Mouse (Mus musculus) heart, postnatal 36 days (tissue): ENCODE measurements at regions not wholly inside any gene's neighbourhood (a gene's known extent, or its start where the extent isn't known, plus 50 kb on each side); places are given as distances from the start of the nearest gene placed in this dataset.
A peak's percentile ranks its signal among the peaks of the same experiment; 100 is the strongest.

Experiments
- DNase-seq, 2 experiments: peaks; one replicate each; pipeline ENCODE4 v3.0.0; 2021 to 2022
- intact Hi-C: fragments of 180-260 bp; cut with DNase I; formaldehyde crosslinking; loops from one replicate; pipeline ENCODE4 v1.15.1; 2025

DNA sequence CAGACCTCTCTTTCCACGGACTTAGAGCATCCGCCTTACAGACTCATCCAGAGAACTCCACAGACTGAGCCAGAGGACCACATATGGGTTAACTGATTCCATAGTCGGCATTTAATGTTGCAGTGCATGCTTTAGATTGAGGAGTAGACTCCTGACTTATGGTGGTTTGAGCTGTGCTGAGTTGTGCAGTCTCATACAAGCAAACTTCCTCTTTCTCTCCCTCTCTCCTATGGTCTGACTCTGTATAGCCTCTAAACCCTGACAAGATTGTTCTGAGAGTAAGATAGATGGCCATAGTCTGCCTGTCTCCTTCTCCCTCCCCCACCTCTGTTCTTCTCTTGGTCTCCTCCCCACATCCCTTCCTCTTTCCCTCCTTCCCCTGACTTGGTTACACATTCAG, 616.0 kb downstream of the Ryr2 start:
- intact Hi-C loops, result no loop called here
- no peak for DNase-seq

DNA sequence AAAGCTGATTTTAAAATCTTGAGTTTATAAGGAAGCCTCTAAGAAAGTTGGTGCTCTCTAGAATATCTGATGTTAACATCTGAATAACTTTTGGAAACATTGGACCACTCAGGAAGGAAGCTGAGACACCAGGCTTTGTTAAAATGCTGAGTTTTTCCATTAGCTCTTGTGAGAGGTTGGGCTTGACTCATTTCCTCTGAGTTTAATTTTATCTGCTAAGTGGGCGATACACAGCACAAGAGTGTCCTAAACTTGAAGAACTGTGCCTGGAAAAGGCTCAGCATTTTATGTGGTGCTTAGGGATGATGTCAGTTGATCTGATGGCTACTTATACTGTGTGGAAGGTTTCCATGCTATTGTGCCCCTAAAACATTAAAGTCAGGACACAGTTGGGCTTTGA, 623.6 kb downstream of the Ryr2 start:
- DNase-seq, result peak in 1 of 2 experiments; percentile 7
- intact Hi-C loops, result no loop called here

DNA sequence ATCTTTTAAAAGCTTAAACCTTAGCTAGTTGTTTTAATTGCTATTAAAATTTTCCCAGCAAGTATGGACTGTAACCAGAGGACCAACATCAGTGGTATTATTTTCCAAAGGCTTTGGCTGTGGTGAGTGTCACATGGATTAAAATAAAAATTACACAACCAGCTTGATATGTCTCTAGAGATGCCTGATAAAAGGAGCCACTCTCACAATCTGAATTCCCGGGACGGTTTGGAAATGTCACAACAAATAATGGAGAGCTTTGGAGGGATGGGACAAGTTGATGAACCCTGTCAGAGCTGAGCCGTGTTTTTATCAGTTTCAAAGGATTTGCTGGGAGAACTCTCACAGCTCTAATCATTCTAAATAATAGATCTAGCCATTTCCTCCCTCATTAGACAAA, 624.0 kb downstream of the Ryr2 start:
- intact Hi-C loops, result no loop called here
- DNase-seq, result peak; percentile 4 to 17

DNA sequence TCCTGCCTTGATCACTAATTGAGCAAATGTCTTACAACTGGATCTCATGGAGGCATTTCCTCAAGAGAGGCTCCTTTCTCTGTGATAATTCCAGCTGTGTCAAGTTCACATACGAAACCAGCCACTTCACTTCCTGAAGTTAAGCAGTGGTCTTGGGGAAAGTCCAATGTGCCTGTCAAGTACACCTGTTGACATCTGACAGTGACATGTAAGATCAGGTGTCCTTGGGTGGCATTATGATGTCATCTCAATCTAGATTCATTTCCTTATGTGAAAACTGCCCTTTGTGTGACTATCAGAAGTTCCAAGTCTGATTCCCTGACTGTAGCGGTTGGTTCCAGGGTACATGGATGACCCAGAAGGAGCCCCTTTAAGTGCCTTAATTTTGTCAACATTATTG, 646.5 kb downstream of the Ryr2 start:
- intact Hi-C loops, result no loop called here
- DNase-seq, result no peak

DNA sequence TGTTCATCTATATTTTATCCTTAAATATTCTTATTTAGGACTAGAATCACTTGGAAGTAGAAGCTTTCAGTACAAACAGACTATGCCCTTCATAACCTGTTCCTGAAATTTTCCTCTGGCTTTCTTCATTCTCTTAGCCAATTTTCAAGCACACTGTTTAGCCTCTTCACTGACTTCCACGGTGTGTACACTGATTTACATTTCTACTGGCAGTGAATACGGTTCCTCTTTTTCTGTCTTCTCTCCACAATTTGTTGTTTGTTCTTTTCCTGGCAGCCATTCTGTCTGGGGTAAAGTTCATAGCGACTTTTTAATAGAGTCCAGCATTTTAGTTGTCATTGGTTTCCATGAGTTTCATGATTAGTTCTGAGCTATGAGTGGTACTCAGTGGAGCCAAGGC, 651.6 kb downstream of the Ryr2 start:
- no peak for DNase-seq
- intact Hi-C loops, result no loop called here

DNA sequence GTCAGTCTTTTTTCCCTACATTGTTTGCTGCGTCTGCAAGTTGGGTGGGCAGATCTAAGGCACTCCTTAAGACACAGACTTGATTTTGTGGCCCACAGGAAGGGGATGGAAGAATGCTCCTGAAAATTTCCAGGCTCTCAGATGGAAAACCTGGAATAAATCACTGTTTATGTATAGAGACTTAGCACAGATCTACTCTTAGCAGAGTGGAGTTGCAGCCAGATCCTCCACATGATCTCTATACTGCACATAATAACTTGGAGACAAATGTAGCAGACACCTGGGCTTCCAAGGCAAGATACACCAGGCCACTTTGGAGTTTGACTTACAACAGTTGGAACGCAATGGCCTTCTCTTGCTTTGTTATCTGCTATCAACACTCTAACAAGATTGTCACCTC, 654.3 kb downstream of the Ryr2 start:
- DNase-seq, result no peak

DNA sequence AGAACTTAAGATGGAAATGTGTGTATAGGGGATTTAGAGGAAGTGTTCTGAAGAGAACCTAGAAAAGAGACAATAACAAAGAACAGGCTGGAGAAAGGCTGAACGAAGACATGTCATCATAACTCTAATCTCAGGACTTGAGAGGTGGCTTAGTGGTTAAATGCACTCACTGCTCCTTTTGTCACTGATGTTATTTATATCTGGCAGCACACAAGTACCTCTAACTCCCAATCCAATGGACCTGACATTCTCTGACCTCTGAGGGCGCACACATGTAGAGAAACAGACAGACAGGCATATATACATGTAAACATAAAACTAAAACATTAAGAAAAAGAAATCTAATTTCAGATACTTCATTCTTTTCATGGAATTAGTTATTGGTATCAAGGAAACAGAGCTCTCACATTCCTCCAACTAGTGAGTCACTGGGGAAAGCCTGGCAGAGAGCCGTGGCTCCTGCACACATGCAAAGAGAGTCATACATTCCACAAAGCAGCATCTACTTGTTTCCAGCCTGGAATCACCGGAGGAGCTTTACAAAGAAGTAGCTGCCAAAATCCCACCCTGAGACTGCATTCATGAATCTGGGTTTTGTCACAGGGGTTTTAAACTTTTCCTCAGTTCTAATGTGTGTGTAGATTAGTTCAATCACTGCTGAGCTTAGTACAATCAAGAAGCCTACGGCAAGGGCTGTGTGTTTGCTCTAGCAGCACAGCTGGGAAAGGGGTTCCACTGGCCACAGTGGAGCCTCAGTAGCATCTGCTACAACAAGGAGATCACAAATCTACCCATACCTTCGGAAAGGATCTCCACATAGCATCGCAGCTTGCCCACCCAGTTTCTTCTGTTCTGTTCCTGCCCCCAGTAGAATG, 674.0 kb downstream of the Ryr2 start:
- intact Hi-C loops, result no loop called here
- DNase-seq, result peak; percentile 32 to 40

More for the DNA sequence above, 654.3 kb downstream of the Ryr2 start:
- intact Hi-C loops, result no loop called here

DNA sequence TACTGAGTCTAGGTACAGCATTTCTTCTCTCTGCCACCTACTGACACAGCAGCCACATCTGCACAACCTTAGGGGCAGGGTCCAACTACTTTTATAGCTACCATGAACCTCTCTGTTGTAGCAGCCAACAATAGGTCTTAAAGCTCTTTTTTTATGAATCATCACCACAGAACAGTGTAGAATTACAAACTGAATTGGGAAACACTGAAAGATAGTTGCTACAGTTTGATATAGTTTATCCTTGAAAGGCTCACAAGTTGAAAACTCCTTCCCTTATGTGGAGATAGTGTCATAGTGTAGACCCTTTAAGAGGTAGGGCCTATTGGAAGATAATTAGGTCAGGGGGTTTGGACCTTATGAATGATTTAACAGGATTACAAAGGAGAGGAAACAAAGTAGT, 679.9 kb downstream of the Ryr2 start:
- intact Hi-C loops, result no loop called here
- DNase-seq, result no peak

DNA sequence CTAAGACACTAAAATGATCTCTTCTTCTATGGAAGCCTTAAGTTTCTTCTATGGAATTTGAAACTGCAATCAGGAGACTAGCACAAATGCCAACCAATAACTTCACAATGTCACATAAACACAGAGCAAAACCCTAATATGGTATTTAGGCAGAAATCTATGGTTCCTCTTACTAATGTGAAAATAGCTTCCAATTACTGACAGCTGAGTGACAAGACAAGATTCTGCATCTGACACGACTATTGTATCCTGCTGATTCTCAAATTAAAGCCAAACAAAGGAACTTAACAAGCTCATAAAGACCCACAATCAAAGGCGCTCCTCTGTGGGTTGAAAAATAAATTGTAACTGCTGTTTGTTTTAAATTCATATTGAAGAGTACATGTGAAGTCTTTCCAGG, 714.7 kb downstream of the Ryr2 start:
- intact Hi-C loops, result no loop called here

DNA sequence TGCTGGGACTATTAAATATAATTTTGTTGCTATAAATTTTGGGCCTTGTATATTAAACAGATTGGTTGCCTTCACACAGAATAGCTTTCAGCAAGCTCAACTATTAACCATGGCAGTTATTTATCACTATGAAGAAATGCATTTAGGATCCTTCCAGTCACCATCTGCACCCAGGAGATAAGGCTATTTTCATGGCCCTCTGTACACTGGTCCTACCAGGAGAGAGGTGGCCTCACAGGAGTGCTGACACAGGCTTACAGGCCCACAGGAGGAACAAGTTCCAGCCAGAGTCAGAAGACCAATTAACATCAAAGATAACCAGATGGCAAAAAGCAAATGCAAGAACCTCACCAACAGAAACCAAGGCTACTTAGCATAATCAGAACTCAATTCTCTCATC, 731.3 kb downstream of the Ryr2 start:
- intact Hi-C loops, result no loop called here
- no peak for DNase-seq

More for the DNA sequence above, 714.7 kb downstream of the Ryr2 start:
- no peak for DNase-seq

DNA sequence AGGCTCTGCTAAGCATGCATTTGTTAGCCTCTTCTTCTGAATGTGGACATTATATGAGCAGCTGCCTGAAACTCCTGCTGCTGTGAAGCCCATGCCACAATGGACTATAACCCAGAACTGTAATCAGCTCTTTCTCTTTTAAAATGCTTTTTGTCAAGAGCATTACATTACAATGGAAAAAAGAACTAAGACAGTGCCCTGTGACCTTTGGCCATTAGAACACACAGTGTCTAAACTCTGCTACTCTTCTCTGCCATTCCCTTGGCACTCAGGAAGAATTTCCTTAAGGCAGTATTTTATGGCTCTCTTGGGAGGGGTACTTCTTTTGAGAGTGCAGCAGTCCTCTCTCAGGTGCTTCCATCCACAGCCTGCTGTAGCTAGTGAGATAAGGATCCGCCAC, 737.3 kb downstream of the Ryr2 start:
- DNase-seq, result no peak
- intact Hi-C loops, result no loop called here

DNA sequence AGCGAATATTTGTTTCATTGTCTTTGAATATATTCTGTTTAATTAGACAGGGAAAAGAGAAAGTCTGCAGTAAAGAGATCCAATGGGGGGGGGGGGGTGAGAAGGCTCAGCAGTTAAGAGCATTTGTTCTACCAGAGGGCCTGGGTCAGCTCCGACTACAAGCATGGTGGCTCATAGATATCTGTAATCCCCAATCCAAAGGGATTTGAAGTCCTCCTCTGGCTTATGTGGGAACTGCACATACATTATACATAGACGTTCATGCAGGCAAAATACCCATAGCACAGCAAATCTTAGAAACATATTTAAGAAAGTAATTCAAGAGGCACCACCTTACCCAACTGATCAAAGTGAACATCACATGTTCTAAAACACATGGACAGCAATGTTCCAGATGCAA, 743.9 kb downstream of the Ryr2 start:
- intact Hi-C loops, result no loop called here
- no peak for DNase-seq

DNA sequence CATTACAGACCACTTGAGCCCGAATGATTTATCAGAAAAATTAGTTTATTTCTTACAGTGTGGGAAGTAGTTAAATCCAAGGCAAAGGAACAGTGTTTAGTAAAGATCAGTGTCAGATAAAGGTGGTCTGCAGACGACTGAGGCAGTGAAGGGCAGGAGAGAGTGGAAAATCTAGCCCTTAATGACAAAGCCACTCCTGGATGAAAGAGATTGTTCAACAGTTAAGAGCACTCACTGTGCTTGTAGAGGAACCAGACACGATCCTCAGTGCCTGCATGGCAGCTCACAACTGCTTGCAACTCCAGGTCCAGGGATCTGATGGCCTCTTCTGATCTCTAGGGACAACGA, 758.3 kb downstream of the Ryr2 start:
- intact Hi-C loops, result no loop called here
- no peak for DNase-seq

DNA sequence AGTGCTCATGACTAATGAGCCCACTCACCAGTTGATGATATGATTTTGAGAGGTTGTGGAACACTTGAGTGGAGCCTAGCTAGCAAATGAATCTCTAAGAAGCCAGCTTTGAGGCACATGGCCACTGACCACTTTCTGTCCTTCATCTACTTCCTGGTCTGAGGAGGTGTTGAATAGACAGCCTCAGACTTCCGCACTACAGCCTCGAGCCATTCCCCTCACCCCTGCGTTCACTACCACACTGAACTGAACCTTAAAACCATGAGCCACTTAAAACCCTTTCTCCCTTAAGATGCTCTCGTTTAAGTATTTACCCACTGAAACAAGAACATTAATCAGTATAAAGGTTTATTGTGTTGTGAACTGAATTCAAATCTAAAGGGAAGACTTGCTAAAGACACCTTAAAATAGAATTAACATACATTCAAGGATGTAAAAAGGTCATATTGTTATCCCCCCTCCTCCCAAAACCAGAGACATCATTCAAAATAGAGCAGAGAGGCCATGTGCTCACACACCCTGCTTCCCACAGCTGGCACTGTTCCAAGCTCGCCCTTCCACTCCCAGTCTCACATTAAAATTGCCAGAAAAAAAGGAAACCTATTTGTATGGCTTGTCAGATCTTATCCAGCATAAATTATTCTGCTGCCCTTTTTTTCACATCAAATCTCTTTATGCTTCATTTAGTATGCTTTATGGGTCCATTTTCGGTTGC, 758.8 kb downstream of the Ryr2 start:
- DNase-seq, result no peak
- intact Hi-C loops, result no loop called here

DNA sequence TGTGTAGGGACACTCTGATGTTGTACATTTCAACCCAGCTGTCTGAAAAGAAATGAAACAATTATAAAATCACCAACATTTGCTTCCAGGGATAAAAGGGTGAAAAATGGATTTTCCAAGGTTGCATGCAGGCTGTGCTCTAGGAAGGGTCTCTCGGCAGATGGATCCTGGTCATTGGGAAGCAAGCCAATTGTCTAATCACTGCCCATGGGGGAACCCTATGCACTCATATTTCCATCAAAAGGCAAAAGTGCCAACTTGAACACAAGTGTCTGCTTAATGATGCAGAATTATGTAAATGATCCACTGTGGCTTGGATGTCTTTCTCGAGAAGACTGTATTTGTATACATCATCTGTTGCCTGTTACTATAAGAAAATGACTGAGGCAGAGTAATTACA, 762.2 kb downstream of the Ryr2 start:
- intact Hi-C loops, result no loop called here
- DNase-seq, result no peak

DNA sequence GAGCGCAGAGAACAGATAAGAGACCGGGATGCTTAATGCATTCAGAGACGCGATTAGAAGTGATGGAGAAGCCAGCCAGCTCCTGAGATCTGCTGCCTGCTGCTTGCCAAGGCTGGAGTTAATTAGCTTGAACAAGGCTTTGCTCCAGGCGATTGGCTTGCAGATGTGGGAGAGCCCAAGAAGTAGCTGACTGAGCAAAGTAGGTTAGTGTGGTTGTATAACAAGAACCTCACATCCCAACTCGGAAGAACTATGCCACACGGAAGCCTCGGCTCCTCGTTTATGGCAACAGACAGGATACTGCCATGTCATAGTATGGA, 768.5 kb downstream of the Ryr2 start:
- intact Hi-C loops, result no loop called here
- peak; percentile 2 to 9 for DNase-seq

DNA sequence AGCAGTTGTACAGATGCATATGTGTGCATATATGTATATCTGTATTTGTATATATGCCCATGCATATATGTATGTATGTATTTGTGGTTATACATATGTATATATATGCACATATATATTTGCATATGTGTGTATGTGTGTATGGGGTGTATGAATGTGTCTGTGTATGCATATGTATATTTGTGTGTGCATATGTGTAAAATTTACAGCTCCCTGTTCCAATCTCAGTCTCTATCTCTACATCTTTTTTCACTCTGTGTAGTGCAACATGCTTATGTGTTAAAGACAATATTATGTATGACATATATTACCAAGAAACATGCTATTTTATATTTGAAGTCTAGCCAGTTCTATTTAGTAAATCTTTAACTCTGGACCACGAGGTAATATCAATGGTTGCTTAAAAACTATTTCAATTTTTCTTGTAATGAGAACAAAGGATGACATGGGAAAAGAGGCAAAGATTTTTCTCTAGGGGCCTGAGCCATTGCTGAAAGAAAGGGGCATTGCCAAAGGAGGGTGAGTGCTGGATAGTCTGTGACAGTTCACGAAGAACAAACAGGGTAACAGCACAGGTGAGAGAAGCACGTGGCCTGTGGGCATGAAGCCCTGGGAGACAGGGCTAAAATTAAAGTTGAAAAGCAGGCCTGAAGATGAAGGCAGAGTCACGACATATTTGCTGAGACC, 769.0 kb downstream of the Ryr2 start:
- intact Hi-C loops, result no loop called here
- no peak for DNase-seq

DNA sequence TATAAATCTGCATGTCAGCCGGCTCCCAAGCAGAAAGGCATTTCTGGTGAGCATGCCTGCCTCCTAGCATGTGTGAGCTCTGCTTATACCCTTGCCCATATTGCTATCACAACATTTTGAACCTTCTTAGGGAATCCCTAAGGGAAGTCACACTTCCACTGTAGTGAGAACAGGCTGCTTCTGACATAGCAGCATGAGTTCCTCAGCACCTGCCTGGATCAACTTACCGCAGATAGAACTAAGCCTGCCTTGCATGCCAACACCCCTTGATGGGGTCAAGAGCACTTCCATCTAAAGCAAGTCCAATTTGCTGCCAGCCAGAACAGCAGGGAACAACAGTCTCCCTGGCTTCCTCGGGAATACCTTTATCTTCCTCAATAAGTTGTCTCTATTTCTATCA, 769.8 kb downstream of the Ryr2 start:
- no peak for DNase-seq

DNA sequence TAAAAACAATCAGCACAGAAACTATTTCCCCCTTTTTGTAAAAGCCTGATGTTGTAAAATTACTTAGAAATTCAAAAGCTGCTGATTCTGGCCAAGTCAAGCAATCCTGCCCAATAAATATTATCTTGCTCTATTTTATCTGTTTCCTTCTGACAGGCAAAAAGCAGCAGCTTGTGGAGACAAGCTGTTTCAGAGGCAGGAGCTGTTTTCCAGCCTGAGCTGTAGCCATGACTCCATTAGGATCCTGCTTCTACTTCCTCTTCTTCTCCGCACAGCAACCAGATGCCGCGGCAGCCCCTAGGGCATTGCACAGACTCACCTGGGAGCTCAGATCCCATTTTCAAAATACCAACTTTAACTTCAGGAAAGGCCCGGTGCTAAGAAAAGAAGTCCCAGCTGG, 774.8 kb downstream of the Ryr2 start:
- intact Hi-C loops, result no loop called here
- no peak for DNase-seq

More for the DNA sequence above, 769.8 kb downstream of the Ryr2 start:
- intact Hi-C loops, result no loop called here

DNA sequence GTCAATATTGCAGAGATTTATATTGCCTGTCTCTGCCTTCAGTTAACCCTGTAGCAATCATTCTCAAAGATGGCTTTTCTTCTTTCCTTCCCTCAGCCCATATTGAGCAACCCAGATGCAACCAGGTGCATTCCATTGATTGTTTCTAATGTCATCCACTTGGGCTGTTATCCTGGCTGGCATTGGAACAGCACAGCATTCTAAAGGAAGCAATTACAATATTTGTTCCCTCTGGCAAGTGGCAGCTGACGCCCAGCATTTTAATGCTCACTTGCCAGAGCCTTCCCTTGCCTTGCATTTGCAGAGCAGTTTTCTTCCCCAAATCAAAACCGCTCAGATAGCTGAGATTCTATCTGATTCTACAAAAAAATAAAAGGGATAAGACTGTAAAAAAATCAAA, 798.0 kb downstream of the Ryr2 start:
- intact Hi-C loops, result no loop called here
- no peak for DNase-seq

DNA sequence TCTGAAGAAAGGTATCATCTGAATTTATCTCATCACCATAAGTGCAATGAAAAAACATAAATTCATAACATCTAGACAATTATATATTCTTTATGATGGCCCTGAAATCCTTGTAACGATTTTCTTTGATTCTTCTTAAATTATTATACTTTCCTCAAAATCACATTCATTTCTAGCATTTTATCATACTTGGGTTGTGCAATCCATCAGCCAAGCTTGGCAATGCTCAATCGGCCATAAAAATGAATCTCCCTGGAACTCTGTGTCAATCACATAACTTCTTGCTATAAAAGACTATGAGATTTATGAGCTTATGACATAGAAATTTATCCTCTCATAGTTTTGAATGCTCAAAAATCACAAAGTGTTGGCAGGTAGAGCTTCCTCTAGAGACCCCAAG, 811.3 kb downstream of the Ryr2 start:
- intact Hi-C loops, result no loop called here
- no peak for DNase-seq

DNA sequence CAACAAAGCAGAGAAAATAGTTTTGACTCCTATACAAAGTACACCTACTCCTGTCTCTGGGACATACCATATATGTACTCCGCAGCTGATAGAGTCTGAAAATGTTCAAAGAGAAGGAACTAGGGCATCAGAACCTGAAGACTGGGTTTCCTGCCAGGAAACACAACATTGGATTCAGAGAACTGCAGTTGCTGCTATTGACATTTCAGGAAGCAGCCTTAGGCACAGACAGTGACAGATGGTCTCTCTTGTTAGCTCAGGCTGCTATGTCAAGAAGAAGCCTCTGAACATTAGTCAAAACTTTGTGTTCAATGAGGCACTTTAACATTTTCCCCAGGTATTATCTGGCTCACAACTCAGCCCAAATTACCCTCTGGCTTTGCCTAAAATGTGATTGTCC, 812.1 kb downstream of the Ryr2 start:
- DNase-seq, result no peak
- intact Hi-C loops, result no loop called here
